Mouse (Mus musculus) liver, adult 2 months (tissue): ENCODE results near the gene Ttll11. TPM values are rescaled to one million over a fixed set of nuclear protein-coding genes. Genes with fewer than 3 reads are reported as not detected.

Experiments
- DNase-seq: peaks from one replicate; pipeline ENCODE4 v3.0.0-alpha.2; 2011; ENCODE audit warnings: low read depth, low spot score; ENCODE audit errors: extremely low read depth
- H3K27ac ChIP-seq: fragments of 200-500 bp; replicated peaks from 2 replicates; pipeline ENCODE4 v1.5.1; 2012; ENCODE audit warnings: low read depth, mild to moderate bottlenecking, control low read depth, inconsistent platforms, low read length; ENCODE audit not compliant: insufficient read depth
- H3K27me3 ChIP-seq: fragments of 200-500 bp; 2 replicates; pipeline ENCODE4 v1.6.1; 2012; ENCODE audit warnings: mild to moderate bottlenecking, moderate library complexity, low read length, inconsistent platforms; ENCODE audit not compliant: control insufficient read depth, insufficient read depth
- H3K36me3 ChIP-seq: fragments of 200-500 bp; 2 replicates; pipeline ENCODE4 v1.6.1; 2012; ENCODE audit warnings: low read length, inconsistent platforms; ENCODE audit not compliant: control insufficient read depth, insufficient read depth
- H3K4me1 ChIP-seq: fragments of 200-500 bp; 2 replicates; pipeline ENCODE4 v1.6.1; 2011; ENCODE audit warnings: low read length; ENCODE audit not compliant: control insufficient read depth, insufficient read depth
- H3K4me3 ChIP-seq: fragments of 200-500 bp; 2 replicates; pipeline ENCODE4 v1.5.1; 2011; ENCODE audit warnings: low read depth, mild to moderate bottlenecking, control low read depth, low read length, moderate library complexity; ENCODE audit not compliant: insufficient read depth
- H3K79me2 ChIP-seq: fragments of 200-500 bp; 2 replicates; pipeline ENCODE4 v1.6.1; 2012; ENCODE audit warnings: inconsistent platforms, mild to moderate bottlenecking, low read length, moderate library complexity; ENCODE audit not compliant: control insufficient read depth, insufficient read depth
- H3K9ac ChIP-seq: fragments of 200-500 bp; 2 replicates; pipeline ENCODE4 v1.6.1; 2012; ENCODE audit warnings: low read depth, mild to moderate bottlenecking, control low read depth, inconsistent platforms, low read length
- CTCF ChIP-seq: fragments of 200-500 bp; IDR thresholded peaks from 2 replicates; pipeline ENCODE4 v1.5.1; 2011; ENCODE audit warnings: low read depth, low read length, control low read depth
- POLR2A ChIP-seq: fragments of 200-500 bp; IDR thresholded peaks from 2 replicates; pipeline ENCODE4 v1.6.1; 2011; ENCODE audit warnings: low read length, control low read depth; ENCODE audit not compliant: insufficient read depth; ENCODE audit errors: extremely low read depth
- WGBS: fragments of 180-500 bp; shearing (Covaris S2); methylation state at CpG from one replicate; pipeline ENCODE4 v1.1.7; 2018; 5-methylcytosine and 5-hydroxymethylcytosine counted together
- polyA plus RNA-seq: library from polyadenylated mRNA; depleted of rRNA; stranded (reverse); fragments of >200 nt; gene quantifications from 2 replicates; pipeline ENCODE4 v1.2.3, GENCODE M21; 2012
- total RNA-seq: library from RNA; depleted of rRNA; stranded (reverse); fragments of >200 nt; gene quantifications from 2 replicates; pipeline ENCODE4 v1.2.3, GENCODE M21; 2014

Gene Ttll11
- total and polyA plus RNA-seq, 2 experiments: 0.09 to 0.55 TPM

DNA sequence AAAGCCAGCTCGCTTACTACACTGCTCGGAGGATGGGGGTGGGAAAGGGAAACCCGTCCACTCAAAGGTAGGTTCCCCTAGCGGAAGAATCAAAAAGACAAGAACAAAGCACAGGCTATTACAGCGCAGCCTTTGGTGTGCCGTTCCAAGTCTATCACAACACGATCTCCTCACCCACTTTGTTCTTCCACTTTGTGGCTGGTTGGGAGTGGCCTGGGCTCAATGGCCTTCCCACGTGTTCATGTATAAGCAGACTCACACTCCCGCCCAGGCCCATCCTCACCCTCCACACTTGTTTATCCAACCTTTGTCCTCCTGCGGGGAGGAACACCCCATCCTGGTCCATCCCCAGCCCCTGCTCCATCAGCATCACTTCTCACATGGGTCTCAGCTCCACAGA is 196.3 kb downstream of the Ttll11 start:
- 58% methylated on average over 10 of the region's 10 CpGs for WGBS
- no peak for DNase-seq
- no peaks in the 10 kb centered on the region for H3K36me3 ChIP-seq
- H3K9ac ChIP-seq: no peak overlapping the region
- no peaks in the 10 kb centered on the region for H3K4me1 ChIP-seq
- TF ChIP-seq POLR2A (no peak), CTCF (no peak)
- no peak overlapping the region for H3K27ac ChIP-seq
- H3K4me3 ChIP-seq: no peak overlapping the region
- no peaks in the 10 kb centered on the region for H3K79me2 ChIP-seq
- no peaks in the 10 kb centered on the region for H3K27me3 ChIP-seq

- H3K36me3 ChIP-seq: no peaks in the 10 kb centered on the region
- no peaks in the 10 kb centered on the region for H3K4me1 ChIP-seq
- no peak overlapping the region for H3K9ac ChIP-seq
- 93% methylated on average over 5 of the region's 5 CpGs for WGBS
- H3K79me2 ChIP-seq: no peaks in the 10 kb centered on the region
- no peaks in the 10 kb centered on the region for H3K27me3 ChIP-seq
- TF ChIP-seq CTCF: no peak
- H3K27ac ChIP-seq: no peak overlapping the region
- no peak for DNase-seq
- no peak overlapping the region for H3K4me3 ChIP-seq
Measured at GRCm38 (mm10) chr2:35779266-35779665, 200.4 kb downstream of the Ttll11 start.

- WGBS: 85% methylated on average over 9 of the region's 9 CpGs
- H3K27ac ChIP-seq: no peak overlapping the region
- TF ChIP-seq POLR2A (no peak), CTCF (no peak)
- no peaks in the 10 kb centered on the region for H3K4me1 ChIP-seq
- H3K36me3 ChIP-seq: no peaks in the 10 kb centered on the region
- H3K79me2 ChIP-seq: no peaks in the 10 kb centered on the region
- no peak for DNase-seq
- no peak overlapping the region for H3K9ac ChIP-seq
- no peak overlapping the region for H3K4me3 ChIP-seq
- no peaks in the 10 kb centered on the region for H3K27me3 ChIP-seq
Measured at GRCm38 (mm10) chr2:35776935-35777334, 202.8 kb downstream of the Ttll11 start.

GRCm38 (mm10) chr2:35775651-35776055 is 204.1 kb downstream of the Ttll11 start:
- no peak for DNase-seq
- Histone ChIP-seq H3K36me3 (no peaks in the 10 kb centered on the region), H3K27me3 (no peaks in the 10 kb centered on the region), H3K9ac (no peak overlapping the region), H3K4me1 (no peaks in the 10 kb centered on the region), H3K4me3 (no peak overlapping the region), H3K27ac (no peak overlapping the region), H3K79me2 (no peaks in the 10 kb centered on the region)
- TF ChIP-seq POLR2A (no peak), CTCF (no peak)
- 58% methylated on average over 5 of the region's 5 CpGs for WGBS

- no peak overlapping the region for H3K27ac ChIP-seq
- H3K79me2 ChIP-seq: no peaks in the 10 kb centered on the region
- H3K4me3 ChIP-seq: no peak overlapping the region
- no peaks in the 10 kb centered on the region for H3K4me1 ChIP-seq
- H3K9ac ChIP-seq: no peak overlapping the region
- TF ChIP-seq CTCF (no peak), POLR2A (no peak)
- WGBS: 76% methylated on average over 2 of the region's 2 CpGs
- H3K36me3 ChIP-seq: no peaks in the 10 kb centered on the region
- DNase-seq: no peak
- H3K27me3 ChIP-seq: no peaks in the 10 kb centered on the region
Measured at GRCm38 (mm10) chr2:35770541-35770940, 209.2 kb downstream of the Ttll11 start.

GRCm38 (mm10) chr2:35769398-35769797 is 210.3 kb downstream of the Ttll11 start:
- WGBS: 95% methylated on average over 12 of the region's 12 CpGs
- TF ChIP-seq POLR2A (no peak), CTCF (no peak)
- no peak for DNase-seq
- Histone ChIP-seq H3K27ac (no peak overlapping the region), H3K4me1 (no peaks in the 10 kb centered on the region), H3K27me3 (no peaks in the 10 kb centered on the region), H3K79me2 (no peaks in the 10 kb centered on the region), H3K9ac (no peak overlapping the region), H3K4me3 (no peak overlapping the region), H3K36me3 (no peaks in the 10 kb centered on the region)
